Mouse (Mus musculus) olfactory bulb, adult 2 months (tissue): ENCODE measurements at regions not wholly inside any gene's neighbourhood (a gene's known extent, or its start where the extent isn't known, plus 50 kb on each side); places are given as distances from the start of the nearest gene placed in this dataset.

Experiments used
- CTCF ChIP-seq: fragments of 200-500 bp; IDR thresholded peaks from 2 replicates; pipeline ENCODE4 v1.5.1; 2012; ENCODE audit warnings: low read depth, mild to moderate bottlenecking, low read length, moderate library complexity; ENCODE audit not compliant: insufficient read depth
- POLR2A ChIP-seq: fragments of 200-500 bp; IDR thresholded peaks from 2 replicates; pipeline ENCODE4 v1.6.1; 2012; ENCODE audit warnings: mild to moderate bottlenecking, low read depth, low read length, moderate library complexity; ENCODE audit not compliant: insufficient read depth

- no peak for TF ChIP-seq CTCF
- no peak for TF ChIP-seq POLR2A
Observed at GRCm38 (mm10) chr1:185639486-185639885, 184.8 kb downstream of the Slc30a10 start.
